Mouse (Mus musculus): ENCODE measurements around the gene Synpo2.

Gene Synpo2

GRCm38 (mm10) chr3:123085871-123086501, 150.0 kb downstream of the Synpo2 start:
- DNase-seq = peak; percentile 66

GRCm38 (mm10) chr3:123081665-123082064, 154.3 kb downstream of the Synpo2 start:
- DNase-seq = no peak

DNA sequence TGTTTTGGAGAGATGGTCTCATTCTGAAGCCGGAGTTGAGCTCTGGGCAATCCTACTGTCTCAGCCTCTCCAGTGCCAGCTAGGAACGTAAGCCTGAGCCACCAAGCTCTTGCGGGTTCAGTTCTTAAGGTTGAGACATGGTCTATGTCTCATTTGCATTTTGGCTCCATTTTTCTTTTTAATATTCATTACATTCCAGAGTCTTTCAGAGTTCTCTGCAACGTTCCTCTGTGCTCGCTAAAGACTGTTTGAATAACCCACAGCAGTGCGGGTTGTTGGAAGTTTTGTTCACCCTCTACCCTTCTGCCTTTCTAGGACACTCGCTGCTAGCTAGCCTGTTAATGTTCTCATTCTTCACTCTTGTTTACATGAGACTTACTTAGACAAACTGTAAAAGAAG, 155.0 kb downstream of the Synpo2 start:
- peak; percentile 50 for DNase-seq

DNA sequence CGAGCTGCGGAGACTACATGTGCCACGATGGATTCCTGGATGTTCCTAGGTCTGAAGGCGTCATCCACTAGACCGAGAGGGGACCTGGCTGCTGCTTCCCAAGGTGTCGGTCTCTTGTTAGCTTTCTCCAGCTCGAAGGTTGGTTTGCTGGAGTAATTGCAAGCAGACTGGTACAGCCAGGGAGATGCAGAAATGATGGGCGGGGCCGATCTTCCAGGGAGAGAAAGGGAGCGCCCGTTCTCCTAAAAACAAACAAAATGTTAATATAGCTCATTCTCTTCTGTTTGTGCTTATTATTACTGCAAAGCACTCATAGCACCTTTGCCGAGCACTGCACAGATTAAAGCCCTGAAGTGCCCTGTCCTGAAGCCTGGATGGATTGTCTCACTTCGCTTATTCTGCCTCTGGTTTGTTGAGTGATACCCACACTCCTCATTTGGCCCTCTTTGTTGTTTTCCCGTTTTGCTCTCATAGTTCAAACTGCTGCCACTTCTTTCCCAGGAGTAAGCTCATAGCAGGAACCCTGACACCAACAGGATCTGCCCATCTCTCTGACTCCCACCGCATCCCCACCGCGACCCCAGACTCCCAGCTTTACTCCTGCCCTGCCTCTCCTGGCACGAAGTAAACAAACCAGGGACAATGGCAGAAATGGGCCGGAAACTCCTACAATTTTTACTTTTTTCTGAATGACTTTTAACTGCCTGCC, 155.8 kb downstream of the Synpo2 start:
- DNase-seq = no peak

- DNase-seq = no peak
Observed at GRCm38 (mm10) chr3:123075759-123076158, 160.2 kb downstream of the Synpo2 start.

GRCm38 (mm10) chr3:123075034-123075433, 160.9 kb downstream of the Synpo2 start:
- no peak for DNase-seq

DNA sequence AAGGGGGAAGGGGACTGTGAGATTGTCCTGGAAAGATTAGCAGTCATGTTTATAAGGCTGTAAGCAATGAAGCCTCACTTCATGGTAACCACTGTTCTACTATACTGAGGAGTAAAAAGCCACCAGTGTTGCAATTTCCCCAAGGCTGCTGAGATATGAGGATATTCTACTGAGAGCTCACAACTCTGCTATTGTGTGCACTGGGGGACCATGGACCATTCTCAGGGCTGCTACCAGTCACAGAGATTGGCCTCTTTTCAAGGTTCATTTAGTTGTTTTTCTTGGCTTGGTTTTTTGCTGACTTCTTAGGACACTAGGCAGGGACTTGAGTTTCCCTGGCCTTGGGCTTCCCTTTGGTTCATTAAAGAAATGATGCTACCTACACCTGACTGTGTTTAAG, 162.6 kb downstream of the Synpo2 start:
- DNase-seq = peak; percentile 44

GRCm38 (mm10) chr3:123072472-123072871, 163.5 kb downstream of the Synpo2 start:
- DNase-seq = peak; percentile 28

- DNase-seq = no peak
Observed at GRCm38 (mm10) chr3:123070996-123071395, 165.0 kb downstream of the Synpo2 start.

DNA sequence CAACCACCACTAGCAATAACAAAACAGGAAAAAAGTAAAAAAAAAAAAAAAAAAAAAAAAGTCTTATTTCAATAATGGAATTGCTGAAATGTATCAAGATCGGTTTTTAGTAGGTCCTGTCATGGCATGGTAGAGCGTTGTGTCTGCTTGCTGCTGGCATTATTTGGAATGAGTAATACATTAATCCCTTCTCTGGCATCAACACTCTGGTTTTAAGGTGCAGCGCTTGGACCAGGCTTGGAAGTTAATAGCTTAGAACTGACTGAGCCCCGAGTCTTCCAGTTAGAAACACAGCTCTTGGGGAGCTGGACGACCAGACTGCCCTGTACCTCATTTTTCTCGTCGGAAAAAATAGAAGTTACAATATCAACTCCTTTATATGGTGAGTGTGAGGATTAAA, 169.1 kb downstream of the Synpo2 start:
- peak; percentile 63 for DNase-seq

DNA sequence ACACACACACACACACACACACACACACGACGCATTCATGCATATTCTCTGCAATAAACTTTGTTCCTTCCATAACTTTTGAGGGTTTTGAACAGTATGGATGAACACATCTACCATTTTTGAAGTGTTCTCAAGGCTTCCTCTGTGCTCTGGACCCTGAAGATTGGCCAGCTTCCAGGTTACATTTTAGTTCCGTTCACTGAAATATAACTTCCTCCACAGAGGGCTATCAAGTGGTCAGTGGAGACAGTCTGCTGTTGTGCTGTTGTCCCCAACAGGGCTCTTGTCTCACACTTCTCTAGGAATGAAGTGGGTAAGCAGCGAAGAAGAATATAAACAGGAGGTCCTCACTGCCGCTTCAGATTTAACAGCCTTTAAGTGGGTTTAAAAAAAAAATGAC, 170.5 kb downstream of the Synpo2 start:
- no peak for DNase-seq

- no peak for DNase-seq
Observed at GRCm38 (mm10) chr3:123064186-123064585, 171.8 kb downstream of the Synpo2 start.

- DNase-seq = no peak
Observed at GRCm38 (mm10) chr3:123061931-123062330, 174.0 kb downstream of the Synpo2 start.

DNA sequence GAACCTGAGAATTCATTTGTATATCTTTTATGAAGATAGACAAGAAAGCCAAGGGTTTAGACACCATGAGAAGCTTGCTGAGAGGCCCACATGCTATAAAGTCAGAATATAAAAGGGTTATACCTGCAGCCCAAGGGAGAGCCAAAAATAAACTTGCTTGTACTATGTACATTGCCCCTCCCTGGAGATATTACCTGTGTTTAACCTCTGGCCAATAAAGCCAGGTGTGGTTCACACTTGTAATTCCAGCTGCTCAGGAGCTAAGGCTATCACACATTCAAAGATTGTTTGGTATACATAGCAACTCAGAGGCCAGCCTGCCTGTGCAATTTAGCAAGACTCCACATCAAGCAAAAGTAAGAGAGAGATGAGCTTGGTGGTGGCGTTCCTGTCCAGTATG, 177.1 kb downstream of the Synpo2 start:
- no peak for DNase-seq

DNA sequence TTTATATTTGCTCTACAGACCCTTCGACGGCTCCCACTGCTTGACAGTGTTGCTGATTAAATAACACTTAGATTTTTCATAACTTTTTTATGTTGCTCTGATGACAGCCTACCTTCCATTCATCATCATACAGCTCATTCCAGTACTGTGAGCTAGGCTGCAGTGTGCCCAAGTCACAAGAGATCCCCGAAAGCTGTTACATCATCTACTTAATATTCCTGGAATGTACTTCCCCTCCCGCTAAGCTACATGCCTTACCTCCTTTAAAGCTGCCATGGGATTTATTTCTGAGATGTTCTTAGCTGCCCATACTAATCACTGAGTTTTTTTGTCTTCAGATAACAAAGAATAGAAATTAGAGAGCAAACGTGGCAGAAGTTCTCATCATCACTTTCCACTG, 181.8 kb downstream of the Synpo2 start:
- peak; percentile 31 for DNase-seq

- peak; percentile 64 for DNase-seq
Observed at GRCm38 (mm10) chr3:123053192-123053938, 182.6 kb downstream of the Synpo2 start.

DNA sequence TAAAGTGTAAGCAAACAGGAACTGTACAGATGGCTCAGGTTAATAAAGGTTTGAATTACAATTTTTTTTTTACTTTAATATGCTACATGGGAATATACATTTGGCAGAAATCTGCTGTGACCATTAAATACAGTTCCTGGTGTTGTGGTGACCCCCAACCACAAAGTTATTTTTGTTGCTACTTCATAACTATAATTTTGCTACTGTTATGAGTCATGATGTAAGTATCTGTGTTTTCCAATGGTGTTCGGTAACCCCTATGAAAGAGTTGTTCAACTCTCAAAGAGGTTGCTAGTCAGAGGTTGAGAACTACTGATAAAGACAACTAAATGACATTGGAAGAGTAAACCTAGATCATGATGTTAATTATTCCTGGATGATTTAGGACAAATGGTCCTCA, 193.6 kb downstream of the Synpo2 start:
- no peak for DNase-seq

GRCm38 (mm10) chr3:123034752-123035151, 201.2 kb downstream of the Synpo2 start, which contains the start of gene Myoz2:
TSS of gene Myoz2 (minus strand) at chr3:123035015.
- no peak for DNase-seq

DNA sequence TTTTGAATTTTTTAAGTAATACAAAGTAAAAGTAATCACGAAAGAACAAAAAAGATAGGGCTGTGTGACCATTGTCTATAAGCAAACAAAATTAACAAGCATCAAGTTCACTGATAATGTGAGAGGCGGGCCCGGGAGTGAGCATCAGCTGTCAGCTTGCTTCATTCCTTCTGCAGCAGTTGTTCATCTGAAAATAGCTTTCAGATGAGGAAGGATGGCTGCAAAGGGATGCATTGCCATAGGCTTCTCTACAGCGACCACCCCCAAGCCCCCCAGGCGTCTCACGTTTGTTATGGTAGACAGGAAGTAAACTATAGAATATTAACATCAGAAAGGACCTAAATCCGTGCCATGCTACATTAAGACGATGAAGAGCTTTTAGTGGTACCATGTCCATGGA, 202.1 kb downstream of the Synpo2 start:
- no peak for DNase-seq
